Mouse (Mus musculus): ENCODE measurements around the gene Hoxa9.

Hoxa9 gene

GRCm38 (mm10) chr6:52185222-52185621 is 45.7 kb downstream of the Hoxa9 start:
- no peak for TF ChIP-seq GATA4 (IDR thresholded peaks at IDR 0.05; ENCODE audit: insufficient replicate concordance, low read length)

- TF ChIP-seq GATA4 (IDR thresholded peaks at IDR 0.05; ENCODE audit: insufficient replicate concordance, low read length): no peak
Observed at GRCm38 (mm10) chr6:52184668-52185067, 46.2 kb downstream of the Hoxa9 start.

GRCm38 (mm10) chr6:52183311-52184080 is 47.4 kb downstream of the Hoxa9 start:
- no peak for TF ChIP-seq GATA4 (IDR thresholded peaks at IDR 0.05; ENCODE audit: insufficient replicate concordance, low read length)

- no peak for TF ChIP-seq GATA4 (IDR thresholded peaks at IDR 0.05; ENCODE audit: insufficient replicate concordance, low read length)
Observed at GRCm38 (mm10) chr6:52182793-52183192, 48.1 kb downstream of the Hoxa9 start.

GRCm38 (mm10) chr6:52182030-52182429 is 48.9 kb downstream of the Hoxa9 start:
- TF ChIP-seq GATA4 (IDR thresholded peaks at IDR 0.05; ENCODE audit: insufficient replicate concordance, low read length): no peak

- TF ChIP-seq GATA4 (IDR thresholded peaks at IDR 0.05; ENCODE audit: insufficient replicate concordance, low read length): no peak
Observed at GRCm38 (mm10) chr6:52180726-52181125, 50.2 kb downstream of the Hoxa9 start.

GRCm38 (mm10) chr6:52180213-52180710 is 50.6 kb downstream of the Hoxa9 start:
- no peak for TF ChIP-seq GATA4 (IDR thresholded peaks at IDR 0.05; ENCODE audit: insufficient replicate concordance, low read length)

GRCm38 (mm10) chr6:52179690-52180089 is 51.2 kb downstream of the Hoxa9 start:
- TF ChIP-seq GATA4 (IDR thresholded peaks at IDR 0.05; ENCODE audit: insufficient replicate concordance, low read length): no peak

- TF ChIP-seq GATA4 (IDR thresholded peaks at IDR 0.05; ENCODE audit: insufficient replicate concordance, low read length): no peak
Observed at GRCm38 (mm10) chr6:52178918-52179665, 51.8 kb downstream of the Hoxa9 start.

- TF ChIP-seq GATA4 (IDR thresholded peaks at IDR 0.05; ENCODE audit: insufficient replicate concordance, low read length): no peak
Observed at GRCm38 (mm10) chr6:52177806-52178205, 53.1 kb downstream of the Hoxa9 start.

- TF ChIP-seq GATA4 (IDR thresholded peaks at IDR 0.05; ENCODE audit: insufficient replicate concordance, low read length): no peak
Observed at GRCm38 (mm10) chr6:52177061-52177735, 53.7 kb downstream of the Hoxa9 start, which contains the start of gene 5730596B20Rik. Gene 5730596B20Rik, plus strand, starts transcription at chr6:52177498.

- TF ChIP-seq GATA4 (IDR thresholded peaks at IDR 0.05; ENCODE audit: insufficient replicate concordance, low read length): no peak
Observed at GRCm38 (mm10) chr6:52176391-52176790, 54.5 kb downstream of the Hoxa9 start.

GRCm38 (mm10) chr6:52175864-52176263 is 55.0 kb downstream of the Hoxa9 start:
- no peak for TF ChIP-seq GATA4 (IDR thresholded peaks at IDR 0.05; ENCODE audit: insufficient replicate concordance, low read length)

- TF ChIP-seq GATA4 (IDR thresholded peaks at IDR 0.05; ENCODE audit: insufficient replicate concordance, low read length): peak; percentile 60; the same call in 1 of the 2 replicates
Observed at GRCm38 (mm10) chr6:52174968-52175751, 55.7 kb downstream of the Hoxa9 start.

- no peak for TF ChIP-seq GATA4 (IDR thresholded peaks at IDR 0.05; ENCODE audit: insufficient replicate concordance, low read length)
Observed at GRCm38 (mm10) chr6:52173648-52174047, 57.2 kb downstream of the Hoxa9 start.
